Mouse (Mus musculus) heart, postnatal 0 days (tissue): Measurements from ENCODE around the gene Rdh7.

Experiments
- CTCF ChIP-seq: IDR thresholded peaks from 2 replicates; pipeline ENCODE4 v1.5.1; 2016; ENCODE audit warnings: antibody characterized with exemption, control low read depth, low read depth
- EP300 ChIP-seq: IDR thresholded peaks from 2 replicates; pipeline ENCODE4 v1.6.1; 2016; ENCODE audit warnings: antibody characterized with exemption, low read depth

- TF ChIP-seq CTCF (no peak), EP300 (no peak)
Measured at GRCm38 (mm10) chr10:127923024-127923423, 34.4 kb upstream of the Rdh7 start.
